Mouse (Mus musculus) erythroblast, embryonic 14.5 days (primary cell): Measurements from ENCODE around the gene Gm10842.

ENCODE experiments used
- GATA1 ChIP-seq: IDR thresholded peaks from 2 replicates; pipeline ENCODE4 v1.6.1; 2012; ENCODE audit warnings: low read length, inconsistent platforms, mixed read lengths
- TAL1 ChIP-seq: IDR thresholded peaks from 3 replicates; pipeline ENCODE4 v1.6.1; 2012; ENCODE audit warnings: low read length, inconsistent platforms, mixed read lengths

DNA sequence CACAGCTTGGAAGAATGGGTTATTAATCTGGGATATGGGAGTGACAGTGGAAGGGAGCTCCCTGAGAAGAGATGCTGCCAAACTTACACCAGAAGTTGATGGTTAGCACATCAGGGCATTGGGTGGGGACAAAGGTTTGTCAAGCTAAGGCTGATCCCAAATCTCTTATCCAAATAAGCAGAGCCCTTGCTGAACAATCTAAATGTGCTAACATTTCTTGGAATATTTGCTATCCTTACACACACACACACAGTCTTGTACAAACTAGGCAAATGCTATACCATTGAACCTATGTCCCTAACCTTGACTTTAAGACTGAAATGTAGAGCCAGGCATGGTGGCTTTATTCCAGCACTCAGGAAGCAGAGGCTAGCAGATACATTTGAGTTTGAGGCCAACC, 3.1 kb upstream of the Gm10842 start:
- TF ChIP-seq GATA1: no peak
- no peak for TF ChIP-seq TAL1
